Mouse (Mus musculus): Measurements from ENCODE around the gene Suz12.

- TF ChIP-seq CTCF (IDR thresholded peaks at IDR 0.05; ENCODE audit: extremely low read depth, insufficient read depth, insufficient read length, insufficient replicate concordance) = no peak
- TF ChIP-seq POLR2A (IDR thresholded peaks at IDR 0.05; ENCODE audit: low read depth, low read length) = no peak
These were observed 26.9 kb downstream of the Suz12 start for GRCm38 (mm10) chr11:80019792-80020191.

All from spleen, adult 2 months (tissue).